Mouse (Mus musculus) 416B (cell line): ENCODE data around the gene Ets2.

Experiments
- DNase-seq: peaks from one replicate; pipeline ENCODE4 v3.0.0; 2011; ENCODE audit warnings: low read depth

Ets2 gene

DNA sequence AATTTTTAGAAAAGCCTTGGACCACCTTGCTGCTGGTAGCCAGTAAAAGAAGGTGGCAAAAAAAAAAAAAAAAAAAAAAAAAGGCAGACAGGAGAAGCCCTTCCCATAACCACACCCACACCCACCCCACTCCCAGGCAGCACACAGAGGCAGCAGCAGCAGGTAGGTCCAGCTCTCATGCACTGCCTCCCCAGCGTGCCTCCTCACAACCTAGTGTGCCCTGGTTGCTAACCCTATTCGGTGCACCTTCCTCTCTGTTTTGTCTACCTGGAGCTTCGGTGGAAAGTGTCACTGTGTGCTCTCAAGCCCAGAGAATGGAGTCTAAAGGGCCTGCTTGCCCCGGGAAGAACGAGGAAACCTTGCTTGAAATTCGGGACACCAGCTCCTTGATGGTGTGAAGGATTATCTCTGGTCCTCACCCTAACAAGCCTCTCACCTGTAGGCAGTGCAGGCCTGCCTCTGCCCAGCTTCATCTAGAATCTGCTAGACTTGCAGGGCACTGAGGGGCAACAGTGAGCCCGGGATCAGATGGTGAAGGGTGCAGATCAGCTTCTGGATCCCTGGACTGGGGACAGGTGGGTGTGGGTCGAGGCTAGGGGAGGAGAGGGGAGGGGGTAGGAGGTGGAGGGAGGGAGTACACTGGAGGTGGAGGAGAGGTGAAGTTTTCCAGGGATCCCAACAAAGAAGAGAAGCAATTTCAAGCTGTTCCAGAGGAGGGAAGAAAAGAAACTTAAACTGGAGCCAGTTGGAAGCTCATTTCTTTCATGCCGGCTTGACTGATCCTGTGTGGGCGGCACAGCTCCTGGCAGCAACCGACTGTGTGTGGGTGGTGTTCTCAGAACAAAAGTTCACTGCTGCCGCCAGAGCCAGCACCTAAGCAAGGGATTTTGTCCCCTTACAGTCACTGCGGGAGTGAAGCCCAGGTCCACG is 67.5 kb downstream of the Ets2 start:
- DNase-seq, result no peak

DNA sequence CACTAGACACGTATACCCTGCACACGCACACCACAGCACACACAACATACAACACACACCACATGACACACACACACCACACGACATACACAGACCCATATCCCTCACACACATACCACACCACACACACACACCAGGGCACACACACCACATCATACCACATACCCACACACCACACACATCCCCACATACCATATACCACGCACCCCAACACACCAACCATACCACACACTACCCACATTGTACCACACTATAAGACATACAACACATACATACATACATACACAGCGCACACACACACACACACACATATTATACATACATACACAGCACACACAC is 68.1 kb downstream of the Ets2 start:
- DNase-seq, result no peak

DNA sequence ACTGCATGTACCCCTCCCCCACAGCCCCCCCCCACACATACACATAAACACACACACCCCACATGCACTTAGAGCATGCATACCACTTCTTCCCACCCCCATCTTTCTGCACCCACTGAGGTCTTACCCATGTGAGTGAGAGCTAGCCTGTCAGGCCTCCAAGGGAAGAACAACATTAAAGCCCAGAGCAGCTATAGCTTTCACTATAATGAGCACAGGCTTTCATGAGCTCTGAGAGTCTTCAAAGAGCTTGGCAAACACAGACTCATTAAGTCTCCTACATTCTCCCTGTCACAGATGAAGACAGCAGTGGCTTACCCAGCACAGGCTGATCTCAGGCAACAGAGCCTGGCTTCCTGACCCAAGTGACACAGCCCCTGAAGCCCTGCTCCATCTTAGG is 68.5 kb downstream of the Ets2 start:
- no peak for DNase-seq
